Mouse (Mus musculus) CH12.LX (cell line): ENCODE measurements around the gene Elp4. TPM values are rescaled to one million over a fixed set of nuclear protein-coding genes. Genes with fewer than 3 reads are reported as not detected.

Experiments used
- DNase-seq: peaks from one replicate; pipeline ENCODE4 v3.0.0-alpha.2; 2013; ENCODE audit errors: extremely low read depth
- H3K27ac ChIP-seq: 2 replicates; pipeline ENCODE4 v1.5.1; 2012; ENCODE audit warnings: low read depth, mild to moderate bottlenecking, control low read depth, moderate library complexity; ENCODE audit not compliant: insufficient read depth
- H3K27me3 ChIP-seq: replicated peaks from 2 replicates; pipeline ENCODE3; 2012; ENCODE audit warnings: inconsistent platforms
- H3K36me3 ChIP-seq, 2 experiments: replicated peaks in 1 of 2; 2 replicates each; pipeline versions ENCODE3 to v1.6.1; 2012; ENCODE audit warnings: inconsistent platforms in 1 of 2, low read length in 1 of 2, mild to moderate bottlenecking in 1 of 2, mixed read lengths in 1 of 2, moderate library complexity in 1 of 2; ENCODE audit not compliant: control insufficient read depth in 1 of 2, insufficient read depth in 1 of 2
- H3K4me1 ChIP-seq, 2 experiments: 2 replicates each; pipeline ENCODE4 v1.6.1; 2012; ENCODE audit warnings: inconsistent platforms in 1 of 2, moderate library complexity in 1 of 2; ENCODE audit not compliant: insufficient read depth in 2 of 2, control insufficient read depth in 1 of 2
- H3K4me2 ChIP-seq: 2 replicates; pipeline ENCODE4 v1.6.1; 2012; ENCODE audit warnings: low read depth, mild to moderate bottlenecking, control low read depth; ENCODE audit not compliant: poor library complexity, insufficient read depth, severe bottlenecking
- H3K4me3 ChIP-seq, 3 experiments: fragments of 150-350 bp in 1 of 3; sonication (generic) in 1 of 3; replicated peaks in 1 of 3; 2 replicates each; pipeline versions ENCODE3 to v1.5.1; 2011 to 2012; ENCODE audit warnings: low read depth in 2 of 3, low read length in 2 of 3, mild to moderate bottlenecking in 2 of 3, moderate library complexity in 2 of 3, control low read depth in 1 of 3, improper control_type of control experiment in 1 of 3, inconsistent platforms in 1 of 3, mixed read lengths in 1 of 3; ENCODE audit not compliant: poor library complexity in 1 of 3
- H3K79me2 ChIP-seq: replicated peaks from 2 replicates; pipeline ENCODE4 v1.6.1; 2012; ENCODE audit warnings: mild to moderate bottlenecking, moderate library complexity; ENCODE audit not compliant: control insufficient read depth, poor library complexity, insufficient read depth, severe bottlenecking; ENCODE audit errors: extremely low read depth
- H3K9ac ChIP-seq: 2 replicates; pipeline ENCODE4 v1.6.1; 2012; ENCODE audit warnings: low read depth, mild to moderate bottlenecking, control low read depth, moderate library complexity; ENCODE audit not compliant: insufficient read depth
- H3K9me3 ChIP-seq: replicated peaks from 2 replicates; pipeline ENCODE3; 2012; ENCODE audit warnings: low read length, inconsistent platforms, mixed read lengths
- BHLHE40 ChIP-seq: IDR thresholded peaks from 2 replicates; pipeline ENCODE4 v1.6.1; 2011; ENCODE audit warnings: mild to moderate bottlenecking, low read depth, low read length, improper control_type of control experiment
- CHD1 ChIP-seq: IDR thresholded peaks from 2 replicates; pipeline ENCODE4 v1.6.1; 2012; ENCODE audit warnings: low read depth, low read length, improper control_type of control experiment, inconsistent platforms
- CTCF ChIP-seq, 2 experiments: IDR thresholded peaks in 1 of 2; conservative IDR thresholded peaks in 1 of 2; 2 replicates each; pipeline ENCODE4 v1.5.1; 2011 to 2012; ENCODE audit warnings: low read depth in 2 of 2, low read length in 2 of 2, improper control_type of control experiment in 1 of 2, inconsistent platforms in 1 of 2, mild to moderate bottlenecking in 1 of 2, moderate library complexity in 1 of 2
- E2F4 ChIP-seq: IDR thresholded peaks from 2 replicates; pipeline ENCODE4 v1.6.1; 2011; ENCODE audit warnings: low read depth, low read length, improper control_type of control experiment; ENCODE audit not compliant: insufficient replicate concordance
- ELF1 ChIP-seq: IDR thresholded peaks from 2 replicates; pipeline ENCODE4 v1.6.1; 2014; ENCODE audit warnings: low read depth, mild to moderate bottlenecking, inconsistent platforms, low read length, improper control_type of control experiment
- IRF4 ChIP-seq: IDR thresholded peaks from 2 replicates; pipeline ENCODE4 v1.6.1; 2014; ENCODE audit warnings: low read depth, mild to moderate bottlenecking, inconsistent platforms, low read length, improper control_type of control experiment
- JUND ChIP-seq: conservative IDR thresholded peaks from 2 replicates; pipeline ENCODE4 v1.6.1; 2011; ENCODE audit warnings: low read depth, low read length, improper control_type of control experiment
- KAT2A ChIP-seq: IDR thresholded peaks from 2 replicates; pipeline ENCODE4 v1.6.1; 2012; ENCODE audit warnings: low read length, improper control_type of control experiment, inconsistent platforms; ENCODE audit not compliant: insufficient replicate concordance
- MAFK ChIP-seq: IDR thresholded peaks from 2 replicates; pipeline ENCODE4 v1.6.1; 2011; ENCODE audit warnings: low read length, improper control_type of control experiment; ENCODE audit not compliant: insufficient replicate concordance
- MAX ChIP-seq: IDR thresholded peaks from 2 replicates; pipeline ENCODE4 v1.6.1; 2011; ENCODE audit warnings: low read length, improper control_type of control experiment
- MAZ ChIP-seq: IDR thresholded peaks from 2 replicates; pipeline ENCODE4 v1.6.1; 2012; ENCODE audit warnings: low read depth, mild to moderate bottlenecking, inconsistent platforms, low read length, improper control_type of control experiment, moderate library complexity
- MYC ChIP-seq: IDR thresholded peaks from 2 replicates; pipeline ENCODE4 v1.6.1; 2011; ENCODE audit warnings: low read depth, mild to moderate bottlenecking, improper control_type of control experiment, low read length
- PAX5 ChIP-seq: IDR thresholded peaks from 2 replicates; pipeline ENCODE4 v1.6.1; 2012; ENCODE audit warnings: low read length, inconsistent platforms, mixed read lengths
- POLR2AphosphoS2 ChIP-seq: IDR thresholded peaks from 2 replicates; pipeline ENCODE4 v1.6.1; 2011; ENCODE audit warnings: low read depth, low read length, improper control_type of control experiment
- RCOR1 ChIP-seq: conservative IDR thresholded peaks from 2 replicates; pipeline ENCODE4 v1.6.1; 2012; ENCODE audit warnings: low read depth, mild to moderate bottlenecking, inconsistent platforms, low read length, improper control_type of control experiment
- SIN3A ChIP-seq: IDR thresholded peaks from 2 replicates; pipeline ENCODE4 v1.6.1; 2012; ENCODE audit warnings: low read length, improper control_type of control experiment, inconsistent platforms
- TBP ChIP-seq: conservative IDR thresholded peaks from 2 replicates; pipeline ENCODE4 v1.6.1; 2011; ENCODE audit warnings: low read depth, low read length, improper control_type of control experiment
- UBTF ChIP-seq: IDR thresholded peaks from 2 replicates; pipeline ENCODE4 v1.6.1; 2012; ENCODE audit warnings: low read depth, mild to moderate bottlenecking, inconsistent platforms, low read length, improper control_type of control experiment, moderate library complexity
- USF2 ChIP-seq: conservative IDR thresholded peaks from 2 replicates; pipeline ENCODE4 v1.6.1; 2011; ENCODE audit warnings: low read depth, low read length, improper control_type of control experiment
- ZMIZ1 ChIP-seq: IDR thresholded peaks from 2 replicates; pipeline ENCODE4 v1.6.1; 2012; ENCODE audit warnings: low read depth, mild to moderate bottlenecking, inconsistent platforms, low read length, improper control_type of control experiment
- dilution Hi-C: fragments of 300-500 bp; cut with MboI; formaldehyde crosslinking; loops from 2 replicates; pipeline ENCODE4 v1.14.3; 2020; ENCODE audit warnings: low sequenced_read_pairs; ENCODE audit not compliant: extremely low pct_unique_long_range_greater_than_20kb, extremely low pct_ligation_motif_present
- in situ Hi-C: fragments of 300-500 bp; cut with MboI; formaldehyde crosslinking; loops from 3 replicates; pipeline ENCODE4 v1.14.3; 2019; ENCODE audit warnings: low sequenced_read_pairs, low pct_ligation_motif_present, low pct_unique_long_range_greater_than_20kb, mixed read lengths
- polyA plus RNA-seq: library from polyadenylated mRNA; unstranded; fragments of >175 nt; gene quantifications from 2 replicates; pipeline ENCODE4 v1.2.1, GENCODE M21; 2012; ENCODE audit warnings: low read depth; ENCODE audit not compliant: insufficient read length
- total RNA-seq, 2 experiments: library from RNA; depleted of rRNA; stranded (reverse); fragments of 300-350 nt in 1 of 2; fragments of >200 nt in 1 of 2; gene quantifications; 2 replicates each; pipeline ENCODE4 v1.2.3; 2012 to 2014

Gene Elp4
- total and polyA plus RNA-seq, 3 experiments = 11.6 to 31.2 (median 21.3) TPM

DNA sequence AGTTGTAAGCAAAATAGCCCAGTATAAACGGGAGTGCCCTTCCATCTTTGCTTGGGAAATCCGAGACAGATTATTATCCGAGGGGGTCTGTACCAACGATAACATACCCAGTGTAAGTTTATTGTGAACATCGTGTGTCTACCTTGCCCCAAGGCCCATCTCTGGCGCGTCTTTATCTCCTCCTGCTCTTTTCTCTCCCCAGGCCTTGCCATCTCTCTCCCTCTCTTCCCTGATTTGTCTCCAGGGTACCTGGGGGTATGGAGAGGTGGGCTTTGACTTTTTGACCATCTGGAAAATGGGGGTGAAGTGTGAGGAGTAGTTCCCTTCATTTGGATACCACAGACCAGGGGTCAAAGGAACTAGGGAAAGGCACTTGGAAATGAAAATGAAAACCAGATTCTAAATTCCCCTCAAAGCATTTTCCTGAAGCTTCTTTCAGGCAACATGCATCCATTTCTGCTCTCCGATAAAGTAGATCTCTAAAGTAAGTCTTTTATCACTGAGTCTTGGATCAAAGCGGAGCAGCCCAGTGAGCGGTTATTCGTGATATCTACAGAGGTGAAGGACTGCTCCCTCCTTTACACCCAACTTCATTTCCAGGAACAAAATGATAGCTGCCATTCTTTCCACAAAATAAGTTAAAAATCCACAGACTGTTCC lies 219.2 kb downstream of the Elp4 start:
- H3K27me3 ChIP-seq = no peaks in the 10 kb centered on the region
- TF ChIP-seq KAT2A (no peak), IRF4 (no peak), CTCF (conservative IDR thresholded peaks at IDR 0.05 in 1 of 2, IDR thresholded peaks at IDR 0.05 in 1 of 2; ENCODE audit: low read depth in 2 of 2, low read length in 2 of 2) (no peak), MAFK (no peak), CHD1 (no peak), MAX (no peak), TBP (no peak), PAX5 (no peak), UBTF (no peak), SIN3A (no peak), BHLHE40 (no peak), JUND (no peak), ELF1 (no peak), USF2 (no peak), POLR2AphosphoS2 (no peak), MAZ (no peak), ZMIZ1 (no peak), MYC (no peak)
- TF ChIP-seq, all 38 proteins: peak for 0
- Histone ChIP-seq H3K4me3 (no peak overlapping the region), H3K4me2 (no peak overlapping the region), H3K79me2 (no peaks in the 10 kb centered on the region), H3K27ac (no peak overlapping the region), H3K36me3 (no peaks in the 10 kb centered on the region), H3K4me1 (no peaks in the 10 kb centered on the region), H3K9me3 (no peaks in the 10 kb centered on the region), H3K9ac (no peak overlapping the region)
- in situ Hi-C loops = no loop called here
- dilution Hi-C loops = no loop called here
- DNase-seq = no peak

DNA sequence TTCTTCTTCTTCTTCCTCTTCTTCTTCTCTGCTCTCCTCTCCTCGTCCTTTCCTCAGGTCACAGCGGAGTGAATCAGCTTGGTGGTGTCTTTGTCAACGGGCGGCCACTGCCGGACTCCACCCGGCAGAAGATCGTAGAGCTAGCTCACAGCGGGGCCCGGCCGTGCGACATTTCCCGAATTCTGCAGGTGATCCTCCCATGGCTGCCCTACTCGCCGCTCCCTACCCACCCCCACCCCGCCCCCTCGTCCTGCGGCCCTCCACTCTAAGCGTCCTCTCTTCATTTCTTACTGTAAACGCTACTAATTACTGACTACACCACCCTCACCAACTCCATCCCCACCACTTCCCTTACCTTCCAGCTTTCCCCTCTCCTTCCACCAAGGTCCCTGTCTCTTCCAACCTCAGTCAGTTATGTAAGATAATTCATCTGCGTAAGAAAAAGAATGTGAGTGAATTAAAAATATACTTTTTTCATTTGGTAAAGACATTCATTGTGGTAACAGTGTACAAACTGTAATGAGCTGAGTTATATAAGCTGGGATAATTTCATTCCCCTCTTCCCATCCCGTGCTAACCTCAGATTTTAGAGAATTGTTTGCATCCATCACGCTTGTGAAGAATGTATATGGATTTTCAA lies 220.5 kb downstream of the Elp4 start:
- H3K27me3 ChIP-seq = peaks cover 4% of the 10 kb centered on the region
- TF ChIP-seq E2F4 (no peak), IRF4 (no peak), RCOR1 (no peak)
- in situ Hi-C loops = no loop called here
- no peak overlapping the region for H3K4me3 ChIP-seq
- H3K9me3 ChIP-seq = no peaks in the 10 kb centered on the region
- H3K79me2 ChIP-seq = no peaks in the 10 kb centered on the region
- dilution Hi-C loops = no loop called here
- no peak for DNase-seq
- no peak overlapping the region for H3K4me2 ChIP-seq
- no peak overlapping the region for H3K9ac ChIP-seq
- H3K36me3 ChIP-seq = no peaks in the 10 kb centered on the region
- H3K4me1 ChIP-seq = no peaks in the 10 kb centered on the region
- no peak overlapping the region for H3K27ac ChIP-seq
